Mouse (Mus musculus): ENCODE results near the gene Nkpd1. TPM values are rescaled to one million over a fixed set of nuclear protein-coding genes. Genes with fewer than 3 reads are reported as not detected.

Nkpd1 gene
- not detected for polyA plus RNA-seq (2014; fragmentation: Illumina TruSeq; extraction: RNeasy Lipid Tissue Mini Kit (QIAGEN cat#74804))

GRCm38 (mm10) chr7:19517652-19518365, at the start of gene Nkpd1:
Gene Nkpd1, plus strand, starts transcription at chr7:19517838.

GRCm38 (mm10) chr7:19508150-19508923, 9.3 kb upstream of the Nkpd1 start, which contains the start of the genes Bloc1s3 and Trappc6a:
Gene Bloc1s3, minus strand, starts transcription at chr7:19508367.
Gene Trappc6a, plus strand, starts transcription at chr7:19508395.

GRCm38 (mm10) chr7:19562643-19563410, 45.2 kb downstream of the Nkpd1 start, which contains the start of gene Ppp1r37:
Gene Ppp1r37, minus strand, starts transcription at chr7:19563076.

Other genes starting within 250 kb of the Nkpd1 start
- gene Vasp, start 246.0 kb upstream of the Nkpd1 start, polyA plus RNA-seq (2014; fragmentation: Illumina TruSeq; extraction: RNeasy Lipid Tissue Mini Kit (QIAGEN cat#74804)), result 16.5 TPM
- gene Ppm1n, start 237.8 kb upstream of the Nkpd1 start, polyA plus RNA-seq (2014; fragmentation: Illumina TruSeq; extraction: RNeasy Lipid Tissue Mini Kit (QIAGEN cat#74804)), result not detected
- gene Rtn2, start 235.2 kb upstream of the Nkpd1 start, polyA plus RNA-seq (2014; fragmentation: Illumina TruSeq; extraction: RNeasy Lipid Tissue Mini Kit (QIAGEN cat#74804)), result 0.94 TPM
- 0.37 TPM for gene Fosb, start 207.8 kb upstream of the Nkpd1 start, polyA plus RNA-seq (2014; fragmentation: Illumina TruSeq; extraction: RNeasy Lipid Tissue Mini Kit (QIAGEN cat#74804))
- not detected for gene Ercc1, start 173.1 kb upstream of the Nkpd1 start, polyA plus RNA-seq (2014; fragmentation: Illumina TruSeq; extraction: RNeasy Lipid Tissue Mini Kit (QIAGEN cat#74804))
- gene Cd3eap, start 158.4 kb upstream of the Nkpd1 start, polyA plus RNA-seq (2014; fragmentation: Illumina TruSeq; extraction: RNeasy Lipid Tissue Mini Kit (QIAGEN cat#74804)), result 1.6 TPM
- gene Ppp1r13l, start 158.1 kb upstream of the Nkpd1 start, polyA plus RNA-seq (2014; fragmentation: Illumina TruSeq; extraction: RNeasy Lipid Tissue Mini Kit (QIAGEN cat#74804)), result not detected
- gene Ercc2, start 135.8 kb upstream of the Nkpd1 start, polyA plus RNA-seq (2014; fragmentation: Illumina TruSeq; extraction: RNeasy Lipid Tissue Mini Kit (QIAGEN cat#74804)), result not detected
- gene Klc3, start 113.7 kb upstream of the Nkpd1 start, polyA plus RNA-seq (2014; fragmentation: Illumina TruSeq; extraction: RNeasy Lipid Tissue Mini Kit (QIAGEN cat#74804)), result not detected
- gene Ckm, start 113.1 kb upstream of the Nkpd1 start, polyA plus RNA-seq (2014; fragmentation: Illumina TruSeq; extraction: RNeasy Lipid Tissue Mini Kit (QIAGEN cat#74804)), result not detected
- gene Mark4, start 59.0 kb upstream of the Nkpd1 start, polyA plus RNA-seq (2014; fragmentation: Illumina TruSeq; extraction: RNeasy Lipid Tissue Mini Kit (QIAGEN cat#74804)), result 1.1 TPM
- 0.20 TPM for gene Exoc3l2, start 54.5 kb upstream of the Nkpd1 start, polyA plus RNA-seq (2014; fragmentation: Illumina TruSeq; extraction: RNeasy Lipid Tissue Mini Kit (QIAGEN cat#74804))
- 3.2 TPM for gene Bloc1s3, start 9.5 kb upstream of the Nkpd1 start, polyA plus RNA-seq (2014; fragmentation: Illumina TruSeq; extraction: RNeasy Lipid Tissue Mini Kit (QIAGEN cat#74804))
- gene Trappc6a, start 9.4 kb upstream of the Nkpd1 start, polyA plus RNA-seq (2014; fragmentation: Illumina TruSeq; extraction: RNeasy Lipid Tissue Mini Kit (QIAGEN cat#74804)), result not detected
- gene Ppp1r37, start 45.2 kb downstream of the Nkpd1 start, polyA plus RNA-seq (2014; fragmentation: Illumina TruSeq; extraction: RNeasy Lipid Tissue Mini Kit (QIAGEN cat#74804)), result 0.37 TPM
- gene Zfp296, start 59.4 kb downstream of the Nkpd1 start, polyA plus RNA-seq (2014; fragmentation: Illumina TruSeq; extraction: RNeasy Lipid Tissue Mini Kit (QIAGEN cat#74804)), result not detected
- gene Gemin7, start 59.8 kb downstream of the Nkpd1 start, polyA plus RNA-seq (2014; fragmentation: Illumina TruSeq; extraction: RNeasy Lipid Tissue Mini Kit (QIAGEN cat#74804)), result 16.3 TPM
- 1.6 TPM for gene Clasrp, start 86.6 kb downstream of the Nkpd1 start, polyA plus RNA-seq (2014; fragmentation: Illumina TruSeq; extraction: RNeasy Lipid Tissue Mini Kit (QIAGEN cat#74804))
- gene Relb, start 111.6 kb downstream of the Nkpd1 start, polyA plus RNA-seq (2014; fragmentation: Illumina TruSeq; extraction: RNeasy Lipid Tissue Mini Kit (QIAGEN cat#74804)), result 0.66 TPM
- 14.3 TPM for gene Clptm1, start 147.2 kb downstream of the Nkpd1 start, polyA plus RNA-seq (2014; fragmentation: Illumina TruSeq; extraction: RNeasy Lipid Tissue Mini Kit (QIAGEN cat#74804))
- gene Apoc2, start 160.1 kb downstream of the Nkpd1 start, polyA plus RNA-seq (2014; fragmentation: Illumina TruSeq; extraction: RNeasy Lipid Tissue Mini Kit (QIAGEN cat#74804)), result not detected
- not detected for gene Gm44805, start 163.6 kb downstream of the Nkpd1 start, polyA plus RNA-seq (2014; fragmentation: Illumina TruSeq; extraction: RNeasy Lipid Tissue Mini Kit (QIAGEN cat#74804))
- not detected for gene Apoc4, start 163.6 kb downstream of the Nkpd1 start, polyA plus RNA-seq (2014; fragmentation: Illumina TruSeq; extraction: RNeasy Lipid Tissue Mini Kit (QIAGEN cat#74804))
- 1.7 TPM for gene Apoc1, start 174.8 kb downstream of the Nkpd1 start, polyA plus RNA-seq (2014; fragmentation: Illumina TruSeq; extraction: RNeasy Lipid Tissue Mini Kit (QIAGEN cat#74804))
- gene Apoe, start 181.3 kb downstream of the Nkpd1 start, polyA plus RNA-seq (2014; fragmentation: Illumina TruSeq; extraction: RNeasy Lipid Tissue Mini Kit (QIAGEN cat#74804)), result 8.6 TPM
- 0.37 TPM for gene Tomm40, start 197.6 kb downstream of the Nkpd1 start, polyA plus RNA-seq (2014; fragmentation: Illumina TruSeq; extraction: RNeasy Lipid Tissue Mini Kit (QIAGEN cat#74804))
- gene Nectin2, start 232.6 kb downstream of the Nkpd1 start, polyA plus RNA-seq (2014; fragmentation: Illumina TruSeq; extraction: RNeasy Lipid Tissue Mini Kit (QIAGEN cat#74804)), result 7.6 TPM

Data from ovary, adult 10 weeks (tissue).